Mouse (Mus musculus): Measurements from ENCODE around the gene Dbi.

Dbi gene

DNA sequence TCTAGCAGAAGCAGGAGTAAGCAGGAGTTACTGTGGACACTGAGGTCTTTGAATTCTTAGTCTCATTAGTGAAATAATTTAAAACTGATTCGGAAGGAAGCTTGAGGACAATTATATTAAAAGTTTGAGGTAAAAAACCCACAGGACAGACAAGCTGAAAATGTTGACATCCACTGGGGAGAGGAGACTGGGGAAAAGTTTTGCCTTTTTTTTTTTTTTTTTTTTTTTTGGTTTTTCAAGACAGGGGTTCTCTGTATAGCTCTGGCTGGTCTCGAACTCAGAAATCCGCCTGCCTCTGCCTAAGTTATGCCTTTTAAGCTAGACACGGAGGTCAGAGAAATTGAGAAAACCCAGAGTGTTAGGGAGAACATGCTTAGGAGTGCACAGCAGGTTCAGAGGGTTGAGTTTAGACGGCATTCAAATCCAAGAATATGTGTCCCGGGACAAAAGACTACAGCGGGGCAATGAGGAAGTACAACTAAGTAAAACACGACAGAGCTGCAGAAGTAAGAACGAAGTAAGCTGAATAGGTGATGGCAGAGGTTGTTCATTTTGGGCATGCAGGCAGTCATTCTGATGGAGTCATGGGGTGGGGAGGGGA is 1.2 kb upstream of the Dbi start:
- DNase-seq (ENCODE audit: low read depth, low spot score), result no peak

DNA sequence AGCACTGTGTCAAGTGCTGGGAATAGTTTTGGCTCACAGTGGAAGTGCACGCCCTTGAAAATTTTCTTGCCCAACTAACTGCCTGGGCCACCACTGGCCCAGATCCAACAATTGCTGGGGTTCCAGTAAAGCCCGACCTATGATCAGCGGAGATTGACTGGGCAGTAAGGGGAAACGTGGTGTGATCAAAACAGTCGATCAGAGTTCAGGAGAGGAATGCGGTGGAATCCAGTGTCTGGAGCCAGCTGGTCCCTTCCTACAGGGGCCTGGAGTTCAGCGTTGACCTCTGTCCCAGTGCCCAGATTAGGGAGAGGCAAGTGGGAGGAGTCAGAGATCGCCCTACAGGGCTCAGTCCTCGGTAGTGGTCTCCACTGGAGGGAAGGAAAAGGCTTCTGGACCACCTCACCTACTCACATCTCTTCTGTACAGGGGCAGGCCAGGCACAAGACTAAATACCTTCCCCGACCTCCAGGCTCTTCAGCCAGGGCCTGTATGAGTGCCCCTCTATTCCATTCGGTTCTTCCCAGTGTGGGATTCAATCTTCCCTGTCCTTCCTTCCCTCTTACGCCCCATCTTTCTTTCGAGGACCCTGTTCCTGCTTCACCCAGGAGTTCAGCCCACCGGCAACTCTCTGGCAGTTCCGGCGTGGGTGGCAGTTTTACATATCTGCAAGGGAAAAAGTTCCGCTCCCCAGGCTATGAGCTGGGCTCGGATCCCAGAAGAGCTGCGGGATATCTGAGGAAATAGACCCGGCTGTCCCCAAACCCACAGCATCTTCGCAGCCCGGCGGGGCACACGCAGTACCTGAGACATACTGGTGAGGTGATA is 523 bp downstream of the Dbi start:
- no peak for DNase-seq (ENCODE audit: low read depth, low spot score)

DNA sequence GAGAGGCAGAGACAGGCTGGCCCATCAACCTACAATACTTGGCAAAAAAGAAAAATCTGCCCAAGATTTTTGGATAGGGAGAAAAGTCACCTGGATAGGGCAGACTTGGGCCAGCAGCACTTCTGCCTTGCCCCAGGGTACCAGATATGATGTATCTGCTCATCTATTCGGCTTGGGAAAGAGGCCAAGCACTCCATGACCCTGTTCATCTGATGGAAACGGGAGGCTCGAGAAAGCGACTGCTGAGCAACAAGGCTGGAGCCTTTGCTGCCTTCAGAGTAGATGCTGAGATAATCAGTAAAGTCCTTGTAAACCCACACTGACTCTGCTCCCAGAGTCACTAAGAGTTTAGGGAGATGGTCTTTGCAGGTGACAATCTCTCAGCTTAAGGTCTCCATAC is 1.5 kb downstream of the Dbi start:
- DNase-seq (ENCODE audit: low read depth, low spot score), result no peak

DNA sequence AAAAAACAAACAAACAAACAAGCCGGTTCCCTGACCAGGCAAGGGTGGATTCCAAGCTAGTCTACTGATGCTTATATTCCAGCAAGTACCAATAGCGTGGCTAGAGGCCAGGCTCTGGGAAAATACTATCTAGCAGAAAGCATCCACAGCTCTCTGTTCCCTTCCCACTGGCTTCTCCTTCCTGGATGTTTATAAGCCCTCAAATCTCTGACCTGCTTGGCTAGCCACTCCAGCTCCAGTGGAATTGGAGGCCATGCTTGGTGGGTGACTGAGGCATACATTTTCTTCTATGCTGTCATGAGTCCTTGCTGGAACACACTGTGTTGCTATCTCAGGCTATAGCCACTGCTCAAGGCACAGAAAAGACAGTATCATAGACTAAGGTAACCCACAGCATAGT is 2.0 kb downstream of the Dbi start:
- DNase-seq (ENCODE audit: low read depth, low spot score), result no peak

DNA sequence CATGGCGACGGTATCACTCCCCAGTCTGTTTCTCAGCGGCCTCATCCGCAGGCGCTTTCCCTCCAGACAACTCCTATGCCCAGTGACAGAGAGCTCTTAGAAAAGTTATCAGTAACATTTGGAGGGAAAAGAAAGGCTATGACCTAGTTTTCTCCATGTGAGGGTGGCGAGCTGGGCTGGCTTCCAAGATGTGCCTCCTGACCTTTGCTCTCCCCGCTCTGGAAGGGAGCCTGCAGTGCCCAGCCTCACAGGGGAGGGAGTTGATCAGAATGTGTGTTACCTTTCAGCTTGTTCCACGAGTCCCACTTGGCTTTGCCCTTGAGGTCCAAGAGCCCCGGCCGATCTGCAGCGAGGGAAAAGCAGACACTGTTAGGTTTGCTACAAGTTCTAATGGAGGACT is 4.8 kb downstream of the Dbi start:
- no peak for DNase-seq (ENCODE audit: low read depth, low spot score)

DNA sequence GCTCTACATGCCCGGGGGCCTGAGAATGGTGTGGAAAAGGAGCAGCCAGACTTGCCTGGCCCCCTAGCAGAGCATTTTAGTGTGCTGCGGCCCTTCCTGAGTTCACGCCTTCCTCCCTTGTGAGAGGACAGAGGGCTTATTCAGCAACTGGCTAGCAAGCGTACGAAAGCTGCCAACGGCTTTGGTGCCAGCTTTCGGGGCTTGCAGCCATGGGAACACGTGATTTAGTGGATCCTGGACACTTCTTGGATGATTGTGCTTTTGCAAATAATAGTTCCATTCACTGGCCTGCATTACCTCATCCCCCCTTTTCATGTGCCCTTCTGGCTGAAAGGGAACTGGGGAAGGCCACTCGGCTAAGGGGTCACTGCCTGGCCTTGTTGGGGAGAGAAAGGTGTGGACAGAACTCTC is 5.2 kb downstream of the Dbi start:
- no peak for DNase-seq (ENCODE audit: low read depth, low spot score)

DNA sequence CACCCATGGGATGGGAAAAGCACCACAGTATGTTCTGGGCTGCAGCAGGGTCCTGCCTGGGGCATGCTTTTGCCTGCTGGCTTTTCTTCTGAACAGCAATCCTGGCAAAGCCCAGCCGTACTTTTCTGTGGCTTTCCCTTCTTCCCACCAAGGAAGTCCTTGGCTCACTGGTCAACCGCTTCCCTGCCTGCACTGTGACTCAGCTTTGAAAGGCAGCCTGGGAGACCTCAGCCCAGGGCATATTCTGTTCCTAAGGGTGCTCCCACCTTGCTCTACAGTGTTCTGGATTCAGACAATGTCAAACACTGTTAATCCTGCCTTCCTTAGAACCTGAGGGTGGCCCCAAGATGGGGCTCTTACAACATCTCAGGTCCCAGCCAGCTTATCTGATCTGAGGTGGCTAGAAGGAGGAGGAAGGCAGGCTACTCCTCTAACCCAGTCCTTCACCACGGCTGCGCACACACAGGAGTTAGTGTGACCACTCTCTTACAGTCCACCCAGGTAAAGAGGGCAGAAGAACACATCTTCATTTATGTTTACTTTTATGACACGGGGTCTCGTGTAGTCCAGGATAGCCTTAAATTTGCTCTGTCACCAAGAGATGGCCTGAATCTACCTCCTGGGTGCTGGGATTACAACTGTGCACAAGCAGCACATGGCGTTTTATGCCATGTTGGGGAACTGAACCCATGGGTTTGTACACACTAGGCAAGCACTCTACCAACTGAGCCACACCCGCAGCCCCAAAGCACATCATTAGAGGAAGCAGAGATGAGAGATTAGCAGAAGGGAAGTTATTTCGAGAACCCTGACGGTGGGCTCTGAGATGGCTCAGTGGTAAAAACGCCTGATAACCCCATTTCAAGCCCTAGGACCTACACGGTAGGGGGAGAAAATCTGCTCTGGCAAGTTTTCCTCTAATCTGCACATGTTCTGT is 8.4 kb downstream of the Dbi start:
- no peak for DNase-seq (ENCODE audit: low read depth, low spot score)

DNA sequence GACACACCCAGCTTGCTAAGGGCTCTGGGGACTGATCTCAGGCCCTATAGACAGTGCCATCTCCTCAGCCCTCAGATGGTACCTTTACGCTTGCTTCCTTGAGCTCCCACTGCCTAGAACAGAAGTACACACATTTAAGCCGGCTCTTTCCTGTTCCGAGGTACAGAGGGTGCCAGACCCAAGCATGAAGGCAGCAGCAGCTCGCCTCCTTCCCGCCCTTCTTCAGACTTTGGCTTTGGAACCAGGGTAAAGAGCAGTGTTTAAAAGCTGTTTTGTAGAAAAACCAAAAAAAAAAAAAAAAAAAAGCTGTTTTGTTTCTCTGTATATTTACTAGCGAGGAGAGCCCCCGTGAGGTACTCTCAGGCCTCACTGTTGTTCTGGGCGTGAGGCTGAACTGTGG is 9.1 kb downstream of the Dbi start:
- no peak for DNase-seq (ENCODE audit: low read depth, low spot score)

DNA sequence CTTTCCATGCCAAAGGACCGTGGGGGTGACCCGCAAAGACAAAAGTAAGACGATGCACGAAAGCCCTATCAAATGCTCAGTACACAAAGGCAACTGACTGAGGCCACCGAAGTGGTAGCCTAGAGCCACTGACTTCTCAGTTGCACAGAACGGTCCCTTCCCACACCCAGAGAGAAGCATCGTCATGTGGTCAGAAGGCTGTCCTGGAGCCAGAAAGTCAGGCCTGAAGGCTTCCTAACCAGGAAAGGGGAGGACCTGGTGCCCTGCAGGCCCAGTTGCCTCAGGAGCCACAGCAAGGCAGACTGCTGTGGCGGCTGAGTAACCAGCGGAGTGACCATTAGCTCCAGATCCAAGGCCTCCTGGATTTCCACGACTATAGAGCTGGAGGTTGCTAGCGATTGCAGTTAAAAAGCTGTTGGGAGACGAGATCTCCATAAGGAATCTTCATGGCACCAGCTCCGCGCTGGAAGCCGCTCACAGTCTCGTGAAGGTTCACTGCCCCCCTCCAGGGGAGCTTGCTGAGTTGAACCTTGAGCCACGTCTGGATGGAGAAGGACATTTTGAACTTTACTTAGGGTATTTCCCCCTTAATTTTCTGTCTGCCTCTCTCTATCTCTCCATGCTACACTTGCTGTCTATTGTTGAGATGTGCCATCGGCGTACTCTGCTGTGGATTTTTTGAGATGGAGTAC is 11.0 kb downstream of the Dbi start:
- no peak for DNase-seq (ENCODE audit: low read depth, low spot score)

DNA sequence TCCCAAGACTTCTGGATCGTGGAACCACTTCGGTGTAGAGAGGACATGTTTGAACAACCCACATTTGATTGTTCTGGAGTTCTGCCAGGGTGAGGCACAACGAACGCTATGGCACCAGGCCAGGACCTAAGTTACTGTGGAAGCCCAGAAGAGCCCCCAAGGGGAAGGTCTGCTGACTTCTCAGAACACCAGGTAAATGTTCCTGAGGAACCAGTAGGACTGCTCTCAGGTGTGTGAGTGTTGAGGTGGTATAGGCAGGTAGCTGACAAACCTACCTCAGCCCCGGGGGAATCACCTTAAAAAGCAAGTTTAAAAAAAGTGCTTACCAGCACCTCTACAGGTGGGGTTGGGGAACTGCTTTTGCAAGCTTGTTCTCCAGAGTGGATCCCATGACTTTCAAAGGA is 15.3 kb downstream of the Dbi start:
- no peak for DNase-seq (ENCODE audit: low read depth, low spot score)

DNA sequence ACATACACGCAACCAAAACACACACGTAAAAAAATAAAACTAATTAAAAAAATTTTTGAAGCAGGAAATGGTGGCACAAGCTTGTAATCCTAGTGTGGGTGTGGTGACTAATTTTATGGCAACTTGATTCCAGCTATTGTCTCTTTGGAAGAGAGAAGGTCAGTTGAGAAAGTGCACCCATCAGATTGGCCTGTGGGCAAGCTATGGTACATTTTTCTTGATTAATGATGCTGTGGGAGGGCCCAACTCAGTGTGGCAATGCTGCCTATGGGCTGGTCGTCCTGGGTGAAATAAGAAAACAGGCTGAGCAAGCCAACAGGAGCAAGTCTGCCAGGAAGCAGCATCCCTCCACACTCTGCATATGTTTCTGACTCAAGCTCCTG is 19.7 kb downstream of the Dbi start:
- DNase-seq (ENCODE audit: low read depth, low spot score), result no peak

DNA sequence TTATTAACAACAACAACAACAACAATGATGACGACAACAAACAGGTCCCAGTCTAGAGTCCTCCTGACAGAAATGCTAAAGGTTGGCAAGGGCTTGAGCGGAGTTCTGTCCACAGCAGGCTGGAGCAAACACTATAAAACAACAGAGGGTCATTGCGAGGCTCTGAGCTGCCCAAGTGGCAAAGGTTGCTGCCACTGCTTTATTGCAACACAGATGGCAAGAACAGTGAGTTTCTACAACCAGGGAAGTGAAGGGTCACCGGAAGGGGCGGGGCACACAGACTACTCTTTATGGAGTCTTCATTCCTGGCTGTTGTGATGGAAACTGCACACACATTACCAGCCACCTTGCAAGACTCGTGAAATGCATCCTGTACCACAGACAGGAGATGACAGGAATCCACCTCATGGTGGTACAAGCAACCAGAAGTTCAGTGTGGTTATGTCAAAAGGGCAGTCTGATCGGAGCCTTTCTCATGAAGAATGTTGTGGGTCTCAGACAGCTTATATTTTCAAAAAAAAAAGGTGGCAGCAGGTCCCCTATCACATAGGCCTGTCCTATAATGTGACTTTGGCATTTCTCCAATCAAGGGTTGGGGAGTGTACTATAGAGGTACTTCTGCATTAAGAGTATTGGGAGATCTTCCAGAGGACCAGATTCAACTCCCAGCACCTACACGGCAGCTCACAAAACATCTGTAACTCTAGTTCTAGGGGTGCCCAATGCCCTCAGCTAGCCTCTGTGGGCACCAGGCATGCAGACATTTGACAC is 20.2 kb downstream of the Dbi start:
- DNase-seq (ENCODE audit: low read depth, low spot score), result no peak

DNA sequence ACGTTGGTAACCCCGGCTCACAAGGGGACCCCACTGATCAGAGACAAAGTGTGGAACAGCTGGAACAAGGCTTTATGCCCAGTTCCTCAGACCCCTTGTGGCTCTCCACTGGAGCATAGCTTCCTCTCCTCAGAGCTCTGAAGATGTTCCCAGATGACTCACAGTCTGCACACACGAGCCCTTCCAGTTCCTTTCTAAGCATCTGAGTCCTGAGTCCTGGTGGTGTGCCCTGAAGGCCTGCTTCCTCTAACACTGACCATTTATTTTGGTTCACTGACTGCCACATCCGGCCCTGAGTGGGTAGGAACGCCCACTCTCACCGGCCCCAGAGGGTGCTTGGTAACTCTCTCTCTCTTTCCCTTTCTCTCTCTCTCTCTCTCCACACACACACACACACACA is 21.4 kb downstream of the Dbi start:
- no peak for DNase-seq (ENCODE audit: low read depth, low spot score)

DNA sequence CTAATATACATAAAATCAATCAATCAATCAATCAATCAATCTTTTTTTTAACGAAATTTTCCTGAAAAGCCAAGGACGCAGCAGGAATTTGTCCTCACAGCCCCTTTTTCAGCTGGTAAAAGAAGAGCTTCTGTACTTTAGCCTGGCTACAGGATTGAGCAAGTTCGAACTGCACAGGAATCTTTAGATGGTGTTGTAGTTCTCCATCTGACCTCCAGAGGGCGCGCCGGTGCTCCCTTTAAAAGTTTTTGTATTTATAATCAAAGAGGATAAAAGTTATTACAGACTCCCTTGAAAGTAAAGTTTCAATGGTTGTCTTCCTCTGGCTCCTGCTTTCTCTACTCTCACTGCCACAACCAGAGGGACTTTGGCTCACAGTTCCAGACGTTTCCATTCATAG is 22.6 kb downstream of the Dbi start:
- no peak for DNase-seq (ENCODE audit: low read depth, low spot score)

DNA sequence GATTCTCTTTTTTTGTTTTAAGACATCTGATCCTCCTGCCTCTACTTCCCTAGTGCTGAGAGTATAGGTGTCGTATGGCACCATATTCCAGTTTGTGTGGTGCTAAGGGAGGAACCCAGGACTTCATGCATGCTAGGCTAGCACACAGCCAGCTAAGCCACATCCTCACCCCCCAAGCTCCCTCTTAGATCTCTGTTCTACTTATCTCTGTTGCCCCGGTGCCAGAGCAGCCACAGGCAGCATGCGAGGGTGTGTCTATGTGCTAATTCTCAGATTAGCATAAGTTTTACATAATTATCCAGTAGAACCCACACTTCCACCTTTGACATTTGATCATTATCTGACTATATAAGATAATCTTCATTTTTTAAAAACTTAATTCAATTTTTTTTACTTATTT is 26.0 kb downstream of the Dbi start:
- DNase-seq (ENCODE audit: low read depth, low spot score), result no peak

DNA sequence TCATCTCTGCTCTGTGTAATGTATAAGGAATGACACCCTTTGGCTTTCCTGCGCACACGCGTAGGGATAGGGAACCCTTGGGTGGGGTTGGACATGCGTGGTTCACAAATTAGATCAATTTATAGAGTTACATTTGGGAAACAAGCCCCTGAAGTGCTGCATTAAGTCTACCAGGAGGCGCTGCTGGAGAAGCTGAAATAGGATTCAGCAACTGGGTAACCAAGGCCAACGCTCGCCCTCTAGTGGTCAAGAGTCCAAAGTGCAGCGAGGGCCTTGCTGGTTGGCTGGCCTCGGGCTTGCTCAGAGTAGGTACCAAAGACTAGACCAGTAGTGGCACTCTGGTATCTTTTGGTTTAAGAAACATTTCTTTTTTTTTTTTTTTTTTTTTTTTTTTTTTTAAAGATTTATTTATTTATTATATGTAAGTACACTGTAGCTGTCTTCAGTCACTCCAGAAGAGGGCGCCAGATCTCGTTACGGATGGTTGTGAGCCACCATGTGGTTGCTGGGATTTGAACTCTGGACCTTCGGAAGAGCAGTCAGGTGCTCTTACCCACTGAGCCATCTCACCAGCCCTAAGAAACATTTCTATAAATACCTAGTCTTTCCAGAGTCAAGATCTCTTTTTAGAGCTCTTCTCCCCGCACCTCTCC is 27.3 kb downstream of the Dbi start:
- DNase-seq (ENCODE audit: low read depth, low spot score), result peak; percentile 60

DNA sequence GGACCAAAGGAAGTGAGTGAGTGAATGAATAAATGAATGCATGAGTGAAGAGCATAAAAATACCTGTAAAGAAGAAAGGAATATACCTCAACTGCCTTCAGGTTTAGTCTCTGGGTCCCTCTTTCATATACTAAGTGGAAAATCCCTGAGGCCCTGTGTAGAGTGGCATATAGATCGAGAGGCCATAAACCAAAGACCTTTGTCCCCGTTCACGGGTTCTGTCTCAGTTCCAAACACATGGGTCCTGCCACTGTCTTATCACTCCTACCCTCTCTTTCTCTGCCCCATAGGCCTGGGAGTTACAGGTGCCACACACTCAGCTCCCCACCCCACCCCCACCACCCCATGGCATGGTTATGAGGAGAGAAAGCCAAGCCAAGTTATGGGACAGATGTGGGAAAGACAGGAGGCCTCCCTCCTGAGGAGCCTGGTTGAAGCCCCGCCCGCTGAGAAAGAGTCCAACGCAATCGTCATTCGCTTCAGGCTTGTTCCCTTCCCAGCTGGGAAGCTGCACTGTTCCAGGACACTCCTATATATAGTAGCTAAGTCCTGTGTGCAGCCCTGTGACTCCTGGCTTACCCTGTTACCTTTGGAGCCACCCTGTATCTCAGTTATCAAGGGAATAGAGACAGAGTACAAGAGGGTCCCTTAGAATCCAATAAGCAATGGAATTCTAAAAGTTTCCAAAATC is 29.9 kb downstream of the Dbi start:
- no peak for DNase-seq (ENCODE audit: low read depth, low spot score)

DNA sequence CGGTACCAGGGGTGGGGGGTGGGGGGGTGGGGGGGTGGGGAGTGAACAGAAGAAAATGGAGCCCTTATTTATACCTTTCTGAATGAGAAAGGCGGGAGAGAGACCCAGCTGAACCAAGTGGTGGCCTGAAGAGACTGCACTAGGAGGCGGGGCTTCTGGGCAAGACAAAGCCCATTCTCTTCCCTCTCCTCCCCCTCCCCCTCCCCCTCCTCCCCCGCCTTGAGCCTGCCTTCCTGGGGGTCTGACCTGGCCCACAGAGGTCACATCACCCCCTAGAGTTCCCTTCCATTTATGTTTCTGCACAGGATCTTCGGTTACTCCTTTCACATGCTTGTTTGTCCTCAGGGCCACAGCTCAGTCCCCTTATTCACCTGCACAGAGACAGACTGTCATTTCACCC is 31.7 kb downstream of the Dbi start:
- DNase-seq (ENCODE audit: low read depth, low spot score), result no peak

DNA sequence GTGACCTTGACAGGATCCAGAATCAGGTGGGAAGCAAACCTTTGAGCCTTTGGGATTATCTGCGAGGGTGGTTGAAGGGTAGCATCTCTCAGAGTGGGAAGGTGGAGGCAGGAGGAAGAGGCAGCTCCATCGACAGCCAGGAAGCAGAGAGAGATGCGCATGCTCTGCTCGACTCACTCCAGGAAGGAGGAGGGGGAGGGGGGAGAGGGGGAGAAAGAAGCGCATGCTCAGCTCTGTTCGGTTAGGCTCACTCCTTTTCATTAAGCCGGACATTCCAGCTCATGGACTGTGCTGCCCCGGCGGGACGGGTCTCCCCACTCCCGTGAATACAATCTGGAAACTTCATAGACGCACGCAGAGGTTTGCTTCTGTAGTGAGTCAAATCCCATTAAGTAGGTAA is 34.2 kb downstream of the Dbi start:
- DNase-seq (ENCODE audit: low read depth, low spot score), result no peak

DNA sequence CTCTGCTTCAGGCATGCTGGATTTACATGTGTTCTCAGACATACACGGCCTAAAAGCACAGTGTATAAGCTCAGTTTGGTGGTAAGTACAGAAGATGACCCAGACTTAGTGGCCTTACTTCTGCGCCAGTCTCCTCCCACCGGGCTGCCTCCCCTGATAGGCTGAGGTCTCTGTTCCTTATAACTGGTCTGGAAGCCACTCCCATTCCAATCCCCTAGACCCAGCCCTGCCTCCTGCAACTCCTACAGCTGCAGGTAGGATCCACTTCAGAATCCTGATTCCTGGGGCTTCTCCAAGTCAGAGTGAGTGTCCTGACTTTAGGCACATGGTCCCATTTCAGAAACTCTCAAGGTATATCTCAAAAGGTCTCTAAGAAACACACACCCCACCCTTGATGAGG is 35.2 kb downstream of the Dbi start:
- DNase-seq (ENCODE audit: low read depth, low spot score), result no peak

Measured in retina, postnatal 7 days (tissue).